Mouse (Mus musculus) effector memory CD4-positive, alpha-beta T cell, adult 5 months (primary cell): ENCODE data around the gene Gpr156. TPM values are rescaled to one million over a fixed set of nuclear protein-coding genes. Genes with fewer than 3 reads are reported as not detected.

ENCODE experiments used
- polyA plus RNA-seq: library from polyadenylated mRNA; unstranded; fragments of 100-300 nt; shearing (Covaris generic); gene quantifications from one replicate; pipeline ENCODE4 v1.2.1, GENCODE M21; 2017

Gpr156 gene
- not detected for polyA plus RNA-seq

GRCm38 (mm10) chr16:37916138-37916817 lies at the start of gene Gpr156:
Gpr156 (plus strand) TSS chr16:37916496.

GRCm38 (mm10) chr16:37867791-37868505 lies 48.3 kb upstream of the Gpr156 start, which contains the start of gene Lrrc58:
Lrrc58 (plus strand) TSS chr16:37868389.

Other genes starting within 250 kb of the Gpr156 start
- not detected for gene Fstl1, start 139.6 kb upstream of the Gpr156 start, polyA plus RNA-seq
- not detected for gene Gm36028, start 55.4 kb upstream of the Gpr156 start, polyA plus RNA-seq
- 22.3 TPM for gene Lrrc58, start 48.1 kb upstream of the Gpr156 start, polyA plus RNA-seq
- 84.0 TPM for gene Gsk3b, start 172.5 kb downstream of the Gpr156 start, polyA plus RNA-seq